Mouse (Mus musculus) lung, embryonic 15.5 days (tissue): ENCODE measurements around the gene Oxsr1. TPM values are rescaled to one million over a fixed set of nuclear protein-coding genes. Genes with fewer than 3 reads are reported as not detected.
"Not testable (repeated sequence)": the region's sequence is repeated elsewhere in the genome, so short reads cannot be mapped to it uniquely, and the experiment has no call there.

Source experiments
- ATAC-seq: fragments of 200-750 bp; cut with Nextera tagmentation; 2 replicates; pipeline ENCODE4 v1.8.0; 2017; ENCODE audit warnings: moderate number of reproducible peaks, borderline replicate concordance; ENCODE audit not compliant: low FRiP score, low TSS enrichment; ENCODE audit errors: extremely low read depth
- H3K27ac ChIP-seq: fragments of 300-500 bp; sonication (generic); 2 replicates; pipeline ENCODE4 v1.5.1; 2015; ENCODE audit warnings: moderate library complexity, mild to moderate bottlenecking, inconsistent platforms
- H3K27me3 ChIP-seq: fragments of 300-500 bp; sonication (generic); 2 replicates; pipeline ENCODE4 v1.6.1; 2015; ENCODE audit warnings: inconsistent platforms
- H3K36me3 ChIP-seq: fragments of 300-500 bp; sonication (generic); 2 replicates; pipeline ENCODE4 v1.6.1; 2015; ENCODE audit warnings: inconsistent platforms
- H3K4me1 ChIP-seq: fragments of 300-500 bp; sonication (generic); 2 replicates; pipeline ENCODE4 v1.6.1; 2015; ENCODE audit warnings: inconsistent platforms
- H3K4me2 ChIP-seq: fragments of 300-500 bp; sonication (generic); 2 replicates; pipeline ENCODE4 v1.6.1; 2015; ENCODE audit warnings: inconsistent platforms, mild to moderate bottlenecking, moderate library complexity
- H3K4me3 ChIP-seq: fragments of 300-500 bp; sonication (generic); 2 replicates; pipeline ENCODE4 v1.5.1; 2015; ENCODE audit warnings: mild to moderate bottlenecking, inconsistent platforms
- H3K9ac ChIP-seq: fragments of 300-500 bp; sonication (generic); 2 replicates; pipeline ENCODE4 v1.6.1; 2015; ENCODE audit warnings: inconsistent platforms
- H3K9me3 ChIP-seq: fragments of 300-500 bp; sonication (generic); 2 replicates; pipeline ENCODE4 v1.6.1; 2016; ENCODE audit warnings: inconsistent platforms
- WGBS: fragments of 180-500 bp; shearing (Covaris S2); methylation state at CpG from one replicate; pipeline ENCODE4 v1.1.7; 2015; 5-methylcytosine and 5-hydroxymethylcytosine counted together
- polyA plus RNA-seq: library from polyadenylated mRNA; unstranded; fragments of >200 nt; fragmentation: Nextera tagmentation; extraction: Ambion mirVana; gene quantifications from 2 replicates; pipeline ENCODE4 v1.2.1, GENCODE M21; 2015

Oxsr1 gene
- polyA plus RNA-seq, 1 experiment from 2014 or later = 11.3 TPM

DNA sequence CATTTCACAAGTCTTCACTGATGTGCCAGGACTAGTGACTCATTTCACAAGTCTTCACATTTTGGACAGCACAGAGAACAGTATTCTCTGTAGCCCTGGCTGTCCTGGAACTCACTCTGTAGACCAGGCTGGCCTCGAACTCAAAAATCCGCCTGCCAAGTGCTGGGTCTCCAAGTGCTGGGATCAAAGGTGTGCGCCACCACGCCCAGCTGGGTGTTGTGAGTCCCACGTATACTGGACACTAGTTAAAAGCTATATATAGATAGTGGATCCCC is 56.2 kb downstream of the Oxsr1 start:
- H3K4me1 ChIP-seq, H3K27ac ChIP-seq, H3K9ac ChIP-seq, H3K9me3 ChIP-seq, ATAC-seq, H3K4me3 ChIP-seq, H3K4me2 ChIP-seq, H3K27me3 ChIP-seq: not testable (repeated sequence)
- H3K36me3 ChIP-seq = peaks cover 30% of the 10 kb centered on the region
- 84% methylated on average over 5 of the region's 5 CpGs for WGBS

DNA sequence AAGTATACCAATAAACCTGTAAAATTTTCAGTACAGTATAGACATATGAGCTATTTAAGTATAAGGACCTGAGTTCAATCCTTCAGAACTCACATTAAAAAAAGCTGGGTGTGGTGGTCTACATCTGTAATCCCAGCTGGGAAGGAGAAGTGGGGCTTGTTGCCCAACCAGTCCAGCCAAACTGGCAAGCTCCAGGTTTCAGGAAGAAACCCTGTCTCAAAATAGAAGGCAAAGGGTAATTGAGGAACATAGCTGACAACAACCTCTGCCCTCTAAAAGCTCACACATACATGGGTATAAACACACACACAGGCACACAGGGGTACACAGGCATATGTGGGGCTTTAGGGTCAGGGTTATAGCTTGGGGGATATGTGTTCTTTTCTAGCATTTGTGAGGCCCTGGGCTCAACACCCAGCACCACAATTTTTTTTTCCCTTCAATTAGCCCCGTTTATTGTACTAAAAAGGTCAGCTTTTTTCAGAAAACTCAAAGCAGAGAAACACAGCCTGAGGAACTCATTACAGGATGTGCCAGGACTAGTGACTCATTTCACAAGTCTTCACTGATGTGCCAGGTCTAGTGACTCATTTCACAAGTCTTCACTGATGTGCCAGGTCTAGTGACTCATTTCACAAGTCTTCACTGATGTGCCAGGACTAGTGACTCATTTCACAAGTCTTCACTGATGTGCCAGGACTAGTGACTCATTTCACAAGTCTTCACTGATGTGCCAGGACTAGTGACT is 56.7 kb downstream of the Oxsr1 start:
- not testable (repeated sequence) for H3K27me3 ChIP-seq, H3K9me3 ChIP-seq, H3K27ac ChIP-seq, H3K4me1 ChIP-seq, H3K4me2 ChIP-seq, H3K9ac ChIP-seq, H3K4me3 ChIP-seq, ATAC-seq
- H3K36me3 ChIP-seq = peaks cover 30% of the 10 kb centered on the region
- 72% methylated on average over 1 of the region's 1 CpGs for WGBS

DNA sequence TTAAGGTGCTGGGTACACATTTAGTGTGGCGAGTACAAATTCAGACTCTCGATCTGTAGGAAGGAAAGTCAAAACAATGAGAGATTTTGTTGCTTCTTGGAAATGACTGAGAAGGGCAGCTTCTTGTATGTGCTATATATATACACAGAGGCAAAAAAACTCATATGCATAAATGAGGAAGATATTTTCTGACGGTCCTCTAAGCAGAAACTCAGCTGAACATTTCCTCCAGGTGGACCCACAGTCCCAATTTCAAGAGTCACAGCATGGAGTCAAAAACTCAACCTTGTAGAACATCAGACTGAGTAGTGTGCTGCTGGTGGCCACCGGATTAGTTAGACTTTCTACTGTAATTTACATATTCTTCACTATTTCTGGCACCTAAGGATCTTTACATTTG is 59.2 kb downstream of the Oxsr1 start:
- WGBS = 76% methylated on average over 4 of the region's 4 CpGs
- H3K27me3 ChIP-seq = no peaks in the 10 kb centered on the region
- H3K27ac ChIP-seq = no peak overlapping the region
- peaks cover 40% of the 10 kb centered on the region for H3K36me3 ChIP-seq
- no peak overlapping the region for H3K4me3 ChIP-seq
- no peak overlapping the region for H3K4me2 ChIP-seq
- no peaks in the 10 kb centered on the region for H3K4me1 ChIP-seq
- H3K9me3 ChIP-seq = no peaks in the 10 kb centered on the region
- H3K9ac ChIP-seq = no peak overlapping the region
- no peak for ATAC-seq

DNA sequence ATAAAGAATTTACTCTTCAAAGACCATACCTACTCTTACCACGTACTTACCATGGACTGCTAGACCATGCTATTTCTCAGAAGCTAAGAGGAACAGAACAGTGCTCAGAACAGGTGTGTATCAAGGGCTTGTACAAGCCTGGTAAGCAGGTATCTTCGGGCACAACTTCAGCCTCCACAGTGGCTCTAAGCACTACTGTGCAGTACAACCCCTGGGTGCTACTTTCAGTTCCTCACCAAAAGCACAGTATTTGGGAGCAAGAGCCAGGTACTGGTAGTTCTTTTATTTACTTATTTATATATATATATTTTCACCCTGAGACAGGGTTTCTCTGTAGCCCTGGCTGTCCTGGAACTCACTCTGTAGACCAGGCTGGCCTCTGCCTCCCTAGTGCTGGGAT is 61.4 kb downstream of the Oxsr1 start:
- peaks cover 45% of the 10 kb centered on the region for H3K36me3 ChIP-seq
- WGBS = 91% methylated on average over 2 of the region's 2 CpGs

DNA sequence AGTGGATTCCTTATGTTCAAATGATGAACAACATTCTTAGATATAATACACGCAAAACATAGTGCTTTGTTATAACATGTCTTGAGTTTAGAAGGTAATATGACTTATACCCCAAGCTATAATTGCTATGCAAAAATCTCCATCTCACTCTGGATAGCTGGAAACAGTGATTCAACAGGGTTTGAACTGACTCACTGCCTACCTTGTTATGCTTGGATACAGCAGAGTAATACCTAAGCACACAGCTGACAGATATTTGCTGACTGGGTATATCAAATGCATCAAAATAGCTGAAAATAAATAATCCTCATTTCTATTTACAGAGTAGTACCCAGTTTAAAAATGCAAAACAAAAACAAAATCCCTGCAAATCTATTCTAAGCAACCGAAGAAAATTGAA is 63.4 kb downstream of the Oxsr1 start:
- Histone ChIP-seq H3K4me1 (no peaks in the 10 kb centered on the region), H3K9ac (no peak overlapping the region), H3K36me3 (peaks cover 35% of the 10 kb centered on the region), H3K27ac (no peak overlapping the region), H3K4me3 (no peak overlapping the region), H3K27me3 (no peaks in the 10 kb centered on the region), H3K4me2 (no peak overlapping the region), H3K9me3 (no peaks in the 10 kb centered on the region)
- 92% methylated on average over 2 of the region's 2 CpGs for WGBS
- no peak for ATAC-seq

More for the DNA sequence above, 61.4 kb downstream of the Oxsr1 start:
- Histone ChIP-seq H3K27ac (no peak overlapping the region), H3K9me3 (no peaks in the 10 kb centered on the region), H3K4me2 (no peak overlapping the region), H3K4me3 (no peak overlapping the region), H3K4me1 (no peaks in the 10 kb centered on the region), H3K9ac (no peak overlapping the region), H3K27me3 (no peaks in the 10 kb centered on the region)
- ATAC-seq = no peak

DNA sequence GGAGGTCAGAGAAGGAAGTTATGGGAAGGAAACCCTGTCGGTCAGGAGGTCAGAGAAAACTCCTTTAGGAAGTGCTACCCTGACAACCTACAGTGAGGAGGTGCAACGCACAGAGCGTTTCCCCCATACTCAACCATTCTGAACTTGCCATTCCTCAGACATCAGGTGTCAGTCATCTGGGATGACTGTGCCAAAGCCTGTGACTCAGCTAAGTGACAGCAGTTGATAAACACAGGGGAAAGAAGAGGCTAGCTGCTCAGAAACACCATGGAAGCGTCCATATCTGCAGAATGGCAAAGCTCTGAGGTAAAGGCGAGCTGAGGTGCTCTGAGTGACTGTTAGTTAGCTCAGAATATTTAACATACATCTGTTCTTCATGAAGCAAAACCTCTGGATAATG is 64.1 kb downstream of the Oxsr1 start:
- 64% methylated on average over 5 of the region's 5 CpGs for WGBS
- ATAC-seq = no peak
- no peaks in the 10 kb centered on the region for H3K27me3 ChIP-seq
- H3K9ac ChIP-seq = no peak overlapping the region
- no peak overlapping the region for H3K4me2 ChIP-seq
- H3K36me3 ChIP-seq = peaks cover 39% of the 10 kb centered on the region
- no peaks in the 10 kb centered on the region for H3K4me1 ChIP-seq
- no peak overlapping the region for H3K4me3 ChIP-seq
- H3K27ac ChIP-seq = no peak overlapping the region
- H3K9me3 ChIP-seq = no peaks in the 10 kb centered on the region

DNA sequence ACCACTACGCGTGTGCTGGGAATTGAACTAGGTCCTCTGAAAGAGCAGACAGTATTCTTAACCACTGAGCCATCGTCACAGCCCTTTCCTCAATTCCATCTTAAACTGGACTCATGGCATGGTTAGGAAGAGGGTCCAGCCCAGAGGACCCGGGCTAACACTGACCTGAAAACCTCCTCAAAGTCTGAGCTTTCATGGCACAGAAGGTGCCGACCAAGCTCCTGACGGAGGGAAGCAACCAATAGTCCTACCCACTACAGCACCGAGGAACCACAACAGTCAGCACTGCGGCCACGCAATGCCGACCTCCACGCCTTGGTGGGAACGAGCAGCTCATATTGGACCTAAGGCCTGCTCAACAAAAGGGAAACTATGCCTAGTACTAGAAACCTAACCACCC is 66.1 kb downstream of the Oxsr1 start:
- no peaks in the 10 kb centered on the region for H3K4me1 ChIP-seq
- no peak overlapping the region for H3K9ac ChIP-seq
- no peak for ATAC-seq
- no peaks in the 10 kb centered on the region for H3K27me3 ChIP-seq
- peaks cover 32% of the 10 kb centered on the region for H3K36me3 ChIP-seq
- no peak overlapping the region for H3K4me3 ChIP-seq
- no peaks in the 10 kb centered on the region for H3K9me3 ChIP-seq
- no peak overlapping the region for H3K4me2 ChIP-seq
- H3K27ac ChIP-seq = no peak overlapping the region
- 98% methylated on average over 12 of the region's 12 CpGs for WGBS

DNA sequence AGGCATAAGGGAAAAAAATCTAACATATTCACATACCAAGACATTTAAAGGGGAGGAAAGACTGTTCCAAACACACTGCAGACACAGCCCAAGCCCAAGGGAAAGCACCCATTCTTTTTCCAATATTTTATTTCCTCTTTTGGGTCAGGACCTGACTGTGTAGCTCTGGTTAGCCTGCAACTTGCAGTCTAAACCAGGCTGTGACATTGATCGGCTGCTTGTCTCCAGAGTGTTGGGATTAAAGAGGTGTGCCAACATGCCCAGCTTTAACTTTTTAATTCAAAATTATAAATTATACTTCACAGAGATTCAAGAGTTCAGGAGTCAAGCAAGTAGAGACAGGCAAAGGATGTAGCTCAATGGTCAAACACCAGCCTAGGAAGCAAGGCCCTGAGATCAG is 67.1 kb downstream of the Oxsr1 start:
- no peak for ATAC-seq
- Histone ChIP-seq H3K4me3 (no peak overlapping the region), H3K36me3 (peaks cover 42% of the 10 kb centered on the region), H3K9ac (no peak overlapping the region), H3K4me2 (no peak overlapping the region), H3K4me1 (no peaks in the 10 kb centered on the region), H3K27me3 (no peaks in the 10 kb centered on the region), H3K9me3 (no peaks in the 10 kb centered on the region), H3K27ac (no peak overlapping the region)
- 98% methylated on average over 1 of the region's 1 CpGs for WGBS

DNA sequence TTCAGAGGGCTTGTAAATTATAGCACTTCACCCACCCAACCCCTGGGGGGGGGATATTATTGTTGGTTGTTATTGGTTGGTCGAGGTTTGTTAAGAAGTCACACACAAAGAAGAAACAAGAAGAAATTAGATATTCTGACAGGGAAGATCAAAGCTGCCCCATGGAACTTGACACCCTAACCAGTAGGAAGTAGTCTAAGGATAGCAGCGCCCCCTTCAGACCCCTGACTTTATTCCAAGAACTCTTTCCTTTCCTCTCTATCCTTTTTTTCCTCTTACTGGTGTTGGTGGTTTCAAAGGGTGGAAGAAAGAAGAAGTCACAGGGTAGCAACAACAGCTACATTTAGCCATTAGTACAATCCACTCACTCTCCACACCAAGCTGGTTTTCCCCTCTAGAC is 68.0 kb downstream of the Oxsr1 start:
- 87% methylated on average over 2 of the region's 2 CpGs for WGBS
- no peak for ATAC-seq
- H3K36me3 ChIP-seq = peaks cover 36% of the 10 kb centered on the region

DNA sequence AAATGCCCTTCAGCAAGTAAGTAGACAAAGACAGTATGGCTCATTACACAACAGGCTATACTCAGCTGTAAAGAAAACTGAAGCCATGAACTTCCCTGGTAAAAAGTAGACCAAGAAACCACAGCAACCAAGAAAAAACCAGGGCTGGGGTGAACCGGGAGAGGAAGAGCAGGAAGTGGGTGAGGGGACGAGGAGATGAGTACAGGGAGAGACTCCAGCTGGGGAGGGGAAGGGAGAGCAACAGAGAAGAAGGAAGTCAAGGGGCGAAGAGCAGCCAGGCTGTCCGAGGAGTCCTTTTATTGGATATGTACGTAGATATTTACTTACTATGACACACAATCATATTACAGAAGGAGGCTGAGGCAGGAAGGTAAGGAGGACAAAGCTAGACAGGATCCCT is 74.2 kb downstream of the Oxsr1 start:
- peaks cover 19% of the 10 kb centered on the region for H3K36me3 ChIP-seq

More for the DNA sequence above, 68.0 kb downstream of the Oxsr1 start:
- no peaks in the 10 kb centered on the region for H3K9me3 ChIP-seq
- H3K4me3 ChIP-seq = no peak overlapping the region
- no peaks in the 10 kb centered on the region for H3K4me1 ChIP-seq
- no peak overlapping the region for H3K9ac ChIP-seq
- no peak overlapping the region for H3K27ac ChIP-seq
- H3K4me2 ChIP-seq = no peak overlapping the region
- H3K27me3 ChIP-seq = no peaks in the 10 kb centered on the region

DNA sequence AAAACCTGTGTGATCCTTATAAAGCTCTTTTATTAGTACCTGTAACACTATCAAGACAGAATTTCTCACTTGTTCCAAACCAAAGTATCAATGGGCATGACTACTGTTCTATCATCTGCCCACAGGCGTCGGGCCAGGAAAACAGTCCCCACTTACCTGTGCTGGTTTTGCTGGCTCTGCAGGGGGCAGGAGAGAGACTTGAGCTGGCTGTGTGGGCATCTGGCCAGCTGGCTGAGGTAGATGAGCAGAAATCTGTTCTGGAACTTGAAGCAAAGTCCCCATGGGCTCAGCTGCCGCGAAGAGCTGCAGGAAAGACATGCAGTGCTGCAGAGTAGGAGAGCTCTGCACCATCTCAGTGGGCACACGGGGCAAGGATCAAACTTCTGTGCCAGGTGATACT is 75.4 kb downstream of the Oxsr1 start:
- Histone ChIP-seq H3K27me3 (no peaks in the 10 kb centered on the region), H3K4me2 (no peak overlapping the region), H3K27ac (no peak overlapping the region), H3K36me3 (peaks cover 19% of the 10 kb centered on the region), H3K4me3 (no peak overlapping the region), H3K4me1 (no peaks in the 10 kb centered on the region), H3K9ac (no peak overlapping the region), H3K9me3 (no peaks in the 10 kb centered on the region)
- whole genome bisulfite sequencing = 88% methylated on average over 5 of the region's 5 CpGs
- no peak for ATAC-seq

More for the DNA sequence above, 74.2 kb downstream of the Oxsr1 start:
- ATAC-seq = no peak
- Histone ChIP-seq H3K27me3 (no peaks in the 10 kb centered on the region), H3K9ac (no peak overlapping the region), H3K4me3 (no peak overlapping the region), H3K27ac (no peak overlapping the region), H3K9me3 (no peaks in the 10 kb centered on the region), H3K4me1 (no peaks in the 10 kb centered on the region), H3K4me2 (no peak overlapping the region)
- 75% methylated on average over 5 of the region's 5 CpGs for WGBS

DNA sequence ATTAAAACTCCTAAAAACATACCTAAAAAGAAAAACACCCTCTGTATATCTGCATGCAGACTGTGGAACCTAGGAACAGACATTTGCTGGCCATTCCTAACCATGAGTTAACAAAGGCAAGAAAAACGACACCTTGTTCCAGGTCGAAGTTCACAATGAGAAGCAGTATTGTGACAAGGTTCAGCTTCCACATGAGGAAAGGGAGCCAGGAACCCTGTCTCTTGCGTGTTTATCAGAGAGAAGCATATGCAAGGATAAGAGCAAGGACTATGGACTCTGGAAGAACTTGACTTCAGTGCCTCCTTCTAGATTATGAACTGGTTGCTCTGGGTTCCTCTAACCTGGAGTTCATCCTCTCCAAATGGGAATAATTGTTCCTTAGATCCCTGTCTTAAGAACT is 78.2 kb downstream of the Oxsr1 start:
- peaks cover 25% of the 10 kb centered on the region; the same call in 1 of the 2 replicates for H3K36me3 ChIP-seq
- H3K27me3 ChIP-seq = no peaks in the 10 kb centered on the region

More for the DNA sequence above, 78.2 kb downstream of the Oxsr1 start:
- no peak overlapping the region for H3K27ac ChIP-seq
- no peak for ATAC-seq
- no peak overlapping the region for H3K4me3 ChIP-seq
- WGBS = 84% methylated on average over 3 of the region's 3 CpGs
- no peak overlapping the region for H3K9ac ChIP-seq
- no peak overlapping the region for H3K4me2 ChIP-seq
- no peaks in the 10 kb centered on the region for H3K9me3 ChIP-seq
- H3K4me1 ChIP-seq = no peaks in the 10 kb centered on the region
